Mouse (Mus musculus): ENCODE data around the gene Wbp4. TPM values are rescaled to one million over a fixed set of nuclear protein-coding genes. Genes with fewer than 3 reads are reported as not detected.

The Wbp4 gene
- polyA plus RNA-seq, 2 experiments = 22.6 to 44.1 TPM

- Histone ChIP-seq H3K9ac (ENCODE audit: low read depth, low read length, severe bottlenecking) (no peak overlapping the region), H3K27me3 (ENCODE audit: control insufficient read depth, insufficient read depth, low read length) (no peaks in the 10 kb centered on the region), H3K4me3 (replicated peaks; ENCODE audit: low read length) (no peak overlapping the region), H3K4me1 (ENCODE audit: control insufficient read depth, insufficient read depth, low read length) (no peaks in the 10 kb centered on the region), H3K9me3 (ENCODE audit: control insufficient read depth, low read length) (no peaks in the 10 kb centered on the region), H3K36me3 (ENCODE audit: control insufficient read depth, insufficient read depth, low read length) (peaks cover 20% of the 10 kb centered on the region), H3K27ac (replicated peaks; ENCODE audit: low read depth, low read length) (no peak overlapping the region), H3K4me2 (replicated peaks; ENCODE audit: low read depth, low read length, severe bottlenecking) (no peak overlapping the region)
- no peak for DNase-seq (ENCODE audit: low spot score)
- WGBS = 75% methylated on average over 20 of the region's 20 CpGs
- ATAC-seq (ENCODE audit: low FRiP score, low read depth) = no peak
- TF ChIP-seq POLR2A (IDR thresholded peaks at IDR 0.05; ENCODE audit: borderline replicate concordance, extremely low read depth, insufficient read depth, insufficient read length) = no peak
These were observed 61.1 kb downstream of the Wbp4 start for GRCm38 (mm10) chr14:79420083-79420685.

- Histone ChIP-seq H3K9me3 (ENCODE audit: control insufficient read depth, low read length) (no peaks in the 10 kb centered on the region), H3K4me2 (replicated peaks; ENCODE audit: low read depth, low read length, severe bottlenecking) (no peak overlapping the region), H3K36me3 (ENCODE audit: control insufficient read depth, insufficient read depth, low read length) (peaks cover 16% of the 10 kb centered on the region), H3K9ac (ENCODE audit: low read depth, low read length, severe bottlenecking) (no peak overlapping the region), H3K4me1 (ENCODE audit: control insufficient read depth, insufficient read depth, low read length) (no peaks in the 10 kb centered on the region), H3K27me3 (ENCODE audit: control insufficient read depth, insufficient read depth, low read length) (no peaks in the 10 kb centered on the region), H3K4me3 (replicated peaks; ENCODE audit: low read length) (no peak overlapping the region), H3K27ac (replicated peaks; ENCODE audit: low read depth, low read length) (no peak overlapping the region)
- DNase-seq (ENCODE audit: low spot score) (no peak), ATAC-seq (ENCODE audit: low FRiP score, low read depth) (no peak)
- WGBS = 84% methylated on average over 6 of the region's 6 CpGs
- no peak for TF ChIP-seq POLR2A (IDR thresholded peaks at IDR 0.05; ENCODE audit: borderline replicate concordance, extremely low read depth, insufficient read depth, insufficient read length)
These were observed 68.2 kb downstream of the Wbp4 start for GRCm38 (mm10) chr14:79413121-79413520.

GRCm38 (mm10) chr14:79410662-79411061 lies 70.7 kb downstream of the Wbp4 start:
- H3K9ac ChIP-seq (ENCODE audit: low read depth, low read length, severe bottlenecking) = no peak overlapping the region
- H3K36me3 ChIP-seq (ENCODE audit: control insufficient read depth, insufficient read depth, low read length) = peaks cover 21% of the 10 kb centered on the region
- DNase-seq (ENCODE audit: low spot score) = no peak
- H3K4me3 ChIP-seq (replicated peaks; ENCODE audit: low read length) = no peak overlapping the region
- no peak overlapping the region for H3K4me2 ChIP-seq (replicated peaks; ENCODE audit: low read depth, low read length, severe bottlenecking)
- H3K27me3 ChIP-seq (ENCODE audit: control insufficient read depth, insufficient read depth, low read length) = no peaks in the 10 kb centered on the region
- H3K27ac ChIP-seq (replicated peaks; ENCODE audit: low read depth, low read length) = no peak overlapping the region
- no peak for TF ChIP-seq POLR2A (IDR thresholded peaks at IDR 0.05; ENCODE audit: borderline replicate concordance, extremely low read depth, insufficient read depth, insufficient read length)
- H3K4me1 ChIP-seq (ENCODE audit: control insufficient read depth, insufficient read depth, low read length) = no peaks in the 10 kb centered on the region
- WGBS = 76% methylated on average over 2 of the region's 2 CpGs
- H3K9me3 ChIP-seq (ENCODE audit: control insufficient read depth, low read length) = no peaks in the 10 kb centered on the region
- no peak for ATAC-seq (ENCODE audit: low FRiP score, low read depth)

Other genes starting within 250 kb of the Wbp4 start
- not detected in 2 replicates for gene Zfp957, start 234.2 kb downstream of the Wbp4 start, polyA plus RNA-seq (2012; rRNA removed)
- gene Zfp957, start 234.2 kb downstream of the Wbp4 start, polyA plus RNA-seq (2014; fragmentation: Nextera tagmentation; extraction: Ambion mirVana) = not detected in 2 replicates
- gene Rgcc, start 179.9 kb downstream of the Wbp4 start, polyA plus RNA-seq (2012; rRNA removed) = 55.9 and 83.7 TPM in 2 replicates
- gene Rgcc, start 179.9 kb downstream of the Wbp4 start, polyA plus RNA-seq (2014; fragmentation: Nextera tagmentation; extraction: Ambion mirVana) = 62.8 and 65.0 TPM in 2 replicates
- gene Naa16, start 90.7 kb downstream of the Wbp4 start, polyA plus RNA-seq (2012; rRNA removed) = 13.9 and 23.4 TPM in 2 replicates
- 34.5 and 42.5 TPM in 2 replicates for gene Naa16, start 90.7 kb downstream of the Wbp4 start, polyA plus RNA-seq (2014; fragmentation: Nextera tagmentation; extraction: Ambion mirVana)
- gene Mtrf1, start 83.7 kb downstream of the Wbp4 start, polyA plus RNA-seq (2012; rRNA removed) = 4.4 and 5.5 TPM in 2 replicates
- 8.1 and 8.7 TPM in 2 replicates for gene Mtrf1, start 83.7 kb downstream of the Wbp4 start, polyA plus RNA-seq (2014; fragmentation: Nextera tagmentation; extraction: Ambion mirVana)
- gene Kbtbd7, start 55.0 kb downstream of the Wbp4 start, polyA plus RNA-seq (2012; rRNA removed) = 9.8 and 11.4 TPM in 2 replicates
- gene Kbtbd7, start 55.0 kb downstream of the Wbp4 start, polyA plus RNA-seq (2014; fragmentation: Nextera tagmentation; extraction: Ambion mirVana) = 14.0 and 19.0 TPM in 2 replicates
- gene Kbtbd6, start 29.7 kb downstream of the Wbp4 start, polyA plus RNA-seq (2012; rRNA removed) = 2.1 and 2.4 TPM in 2 replicates
- 2.1 and 2.5 TPM in 2 replicates for gene Kbtbd6, start 29.7 kb downstream of the Wbp4 start, polyA plus RNA-seq (2014; fragmentation: Nextera tagmentation; extraction: Ambion mirVana)
- 12.7 and 15.3 TPM in 2 replicates for gene Elf1, start 326 bp downstream of the Wbp4 start, polyA plus RNA-seq (2012; rRNA removed)
- 15.8 and 18.7 TPM in 2 replicates for gene Elf1, start 326 bp downstream of the Wbp4 start, polyA plus RNA-seq (2014; fragmentation: Nextera tagmentation; extraction: Ambion mirVana)
- 32.0 and 55.4 TPM in 2 replicates for gene Sugt1, start 106.2 kb upstream of the Wbp4 start, polyA plus RNA-seq (2012; rRNA removed)
- gene Sugt1, start 106.2 kb upstream of the Wbp4 start, polyA plus RNA-seq (2014; fragmentation: Nextera tagmentation; extraction: Ambion mirVana) = 122 and 129 TPM in 2 replicates
- gene Cnmd, start 180.7 kb upstream of the Wbp4 start, polyA plus RNA-seq (2012; rRNA removed) = 324 and 384 TPM in 2 replicates
- 169 and 199 TPM in 2 replicates for gene Cnmd, start 180.7 kb upstream of the Wbp4 start, polyA plus RNA-seq (2014; fragmentation: Nextera tagmentation; extraction: Ambion mirVana)

Measured in limb, embryonic 14.5 days (tissue).